Mouse (Mus musculus) myocyte (in vitro differentiated cells): ENCODE results near the gene Syap1.

Experiments used
- CEBPB ChIP-seq: IDR thresholded peaks from 2 replicates; pipeline ENCODE4 v1.6.1; 2011; ENCODE audit warnings: mild to moderate bottlenecking, moderate library complexity; ENCODE audit not compliant: poor library complexity, insufficient read depth, severe bottlenecking
- E2F4 ChIP-seq: IDR thresholded peaks from one replicate; pipeline ENCODE4 v1.6.1; 2011; ENCODE audit warnings: mild to moderate bottlenecking, control low read depth, moderate library complexity; ENCODE audit not compliant: insufficient read depth
- MAX ChIP-seq: IDR thresholded peaks from one replicate; pipeline ENCODE4 v1.6.1; 2011; ENCODE audit warnings: low read depth, mild to moderate bottlenecking, control low read depth
- MYOD1 ChIP-seq, 3 experiments: IDR thresholded peaks; one replicate each; pipeline ENCODE4 v1.6.1; 2011; ENCODE audit warnings: control low read depth in 2 of 3, low read depth in 2 of 3, mild to moderate bottlenecking in 2 of 3, moderate library complexity in 1 of 3; ENCODE audit not compliant: insufficient read length in 2 of 3, control insufficient read depth in 1 of 3
- MYOG ChIP-seq, 3 experiments: IDR thresholded peaks; one replicate each; pipeline ENCODE4 v1.6.1; 2011; ENCODE audit warnings: control low read depth in 2 of 3, low read depth in 2 of 3, mild to moderate bottlenecking in 2 of 3; ENCODE audit not compliant: insufficient read length in 2 of 3, control insufficient read depth in 1 of 3, insufficient read depth in 1 of 3
- POLR2A ChIP-seq: IDR thresholded peaks from one replicate; pipeline ENCODE4 v1.6.1; 2011; ENCODE audit warnings: low read depth, mild to moderate bottlenecking, control low read depth, moderate library complexity; ENCODE audit not compliant: insufficient read length
- POLR2AphosphoS2 ChIP-seq: IDR thresholded peaks from one replicate; pipeline ENCODE4 v1.6.1; 2011; ENCODE audit warnings: low read depth, control low read depth; ENCODE audit not compliant: insufficient read length
- REST ChIP-seq: IDR thresholded peaks from one replicate; pipeline ENCODE4 v1.6.1; 2011; ENCODE audit warnings: mild to moderate bottlenecking, control low read depth, moderate library complexity; ENCODE audit not compliant: insufficient read depth, insufficient read length
- SRF ChIP-seq: IDR thresholded peaks from one replicate; pipeline ENCODE4 v1.6.1; 2011; ENCODE audit warnings: low read depth; ENCODE audit not compliant: control insufficient read depth, insufficient read length
- TCF12 ChIP-seq: IDR thresholded peaks from one replicate; pipeline ENCODE4 v1.6.1; 2011; ENCODE audit warnings: mild to moderate bottlenecking, control low read depth; ENCODE audit not compliant: poor library complexity, insufficient read depth, severe bottlenecking
- TCF3 ChIP-seq: IDR thresholded peaks from one replicate; pipeline ENCODE4 v1.6.1; 2011; ENCODE audit warnings: low read depth, control low read depth; ENCODE audit not compliant: insufficient read length
- USF1 ChIP-seq: IDR thresholded peaks from one replicate; pipeline ENCODE4 v1.6.1; 2011; ENCODE audit warnings: low read depth, mild to moderate bottlenecking, control low read depth, moderate library complexity

DNA sequence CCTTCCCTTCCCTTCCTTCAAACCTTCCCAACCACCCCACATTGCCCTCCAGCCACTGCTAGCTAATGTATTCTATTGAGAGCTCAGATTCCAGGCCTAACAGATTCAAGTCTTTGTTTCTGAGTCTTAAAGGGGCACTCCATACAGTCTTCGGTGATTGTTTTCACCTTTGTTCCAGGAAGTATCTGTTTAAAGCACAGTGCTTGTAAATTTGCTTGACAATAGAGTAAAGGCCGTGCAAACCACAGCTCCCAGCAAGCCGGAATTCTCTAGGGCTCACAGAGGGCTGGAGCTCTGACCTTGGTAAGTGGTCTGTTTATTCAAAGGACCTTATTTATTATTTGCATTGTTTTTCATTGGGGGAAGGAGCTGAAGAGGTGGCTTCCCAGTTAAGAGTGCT is 56.1 kb downstream of the Syap1 start:
- no peak for TF ChIP-seq POLR2A
- no peak for TF ChIP-seq USF1
- no peak for TF ChIP-seq TCF12
- TF ChIP-seq MYOG (IDR thresholded peaks at IDR 0.05; ENCODE audit: control insufficient read depth in 1 of 3, insufficient read depth in 1 of 3, insufficient read length in 2 of 3, low read depth in 2 of 3) = no peak
- TF ChIP-seq MYOD1 (IDR thresholded peaks at IDR 0.05; ENCODE audit: control insufficient read depth in 1 of 3, insufficient read length in 2 of 3, low read depth in 2 of 3) = no peak
- TF ChIP-seq E2F4 = no peak
- TF ChIP-seq MAX = no peak
- no peak for TF ChIP-seq CEBPB
- TF ChIP-seq POLR2AphosphoS2 = no peak
- no peak for TF ChIP-seq SRF
- TF ChIP-seq TCF3 = no peak
- no peak for TF ChIP-seq REST
